Mouse (Mus musculus) lung, postnatal 0 days (tissue): ENCODE measurements around the gene Pdrg1.

Experiments used
- CTCF ChIP-seq: IDR thresholded peaks from 2 replicates; pipeline ENCODE4 v1.5.1; 2016; ENCODE audit warnings: antibody characterized with exemption, mild to moderate bottlenecking
- EP300 ChIP-seq: IDR thresholded peaks from 2 replicates; pipeline ENCODE4 v1.6.1; 2016; ENCODE audit warnings: antibody characterized with exemption, mild to moderate bottlenecking, control low read depth

DNA sequence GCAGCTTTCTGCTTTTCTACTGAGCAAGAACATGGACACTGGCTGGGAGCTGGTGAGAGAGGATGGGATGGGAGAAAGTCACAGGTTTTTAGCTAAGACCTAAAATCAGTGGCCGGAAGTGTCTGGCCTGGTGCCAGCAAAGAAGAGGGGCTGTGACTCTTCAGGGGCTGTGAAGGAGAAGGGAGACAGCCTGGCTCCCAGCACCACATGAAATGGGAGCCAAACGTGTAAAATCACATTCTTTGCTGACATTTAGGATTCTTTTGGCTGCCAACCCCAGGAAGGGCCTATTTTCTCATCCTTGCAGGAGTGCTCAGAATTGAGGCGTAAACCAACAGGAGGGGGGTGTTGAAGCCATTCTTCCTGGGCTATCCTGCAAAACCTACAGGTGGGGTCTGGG, 28.7 kb upstream of the Pdrg1 start:
- TF ChIP-seq CTCF: no peak
- no peak for TF ChIP-seq EP300
